Mouse (Mus musculus) myocyte (in vitro differentiated cells): Measurements from ENCODE around the gene Hfe.

Source experiments
- MAX ChIP-seq: IDR thresholded peaks from one replicate; pipeline ENCODE4 v1.6.1; 2011; ENCODE audit warnings: low read depth, mild to moderate bottlenecking, control low read depth
- MYOD1 ChIP-seq, 3 experiments: IDR thresholded peaks; one replicate each; pipeline ENCODE4 v1.6.1; 2011; ENCODE audit warnings: control low read depth in 2 of 3, low read depth in 2 of 3, mild to moderate bottlenecking in 2 of 3, moderate library complexity in 1 of 3; ENCODE audit not compliant: insufficient read length in 2 of 3, control insufficient read depth in 1 of 3
- MYOG ChIP-seq, 3 experiments: IDR thresholded peaks; one replicate each; pipeline ENCODE4 v1.6.1; 2011; ENCODE audit warnings: control low read depth in 2 of 3, low read depth in 2 of 3, mild to moderate bottlenecking in 2 of 3; ENCODE audit not compliant: insufficient read length in 2 of 3, control insufficient read depth in 1 of 3, insufficient read depth in 1 of 3
- POLR2A ChIP-seq: IDR thresholded peaks from one replicate; pipeline ENCODE4 v1.6.1; 2011; ENCODE audit warnings: low read depth, mild to moderate bottlenecking, control low read depth, moderate library complexity; ENCODE audit not compliant: insufficient read length
- TCF12 ChIP-seq: IDR thresholded peaks from one replicate; pipeline ENCODE4 v1.6.1; 2011; ENCODE audit warnings: mild to moderate bottlenecking, control low read depth; ENCODE audit not compliant: poor library complexity, insufficient read depth, severe bottlenecking
- USF1 ChIP-seq: IDR thresholded peaks from one replicate; pipeline ENCODE4 v1.6.1; 2011; ENCODE audit warnings: low read depth, mild to moderate bottlenecking, control low read depth, moderate library complexity

DNA sequence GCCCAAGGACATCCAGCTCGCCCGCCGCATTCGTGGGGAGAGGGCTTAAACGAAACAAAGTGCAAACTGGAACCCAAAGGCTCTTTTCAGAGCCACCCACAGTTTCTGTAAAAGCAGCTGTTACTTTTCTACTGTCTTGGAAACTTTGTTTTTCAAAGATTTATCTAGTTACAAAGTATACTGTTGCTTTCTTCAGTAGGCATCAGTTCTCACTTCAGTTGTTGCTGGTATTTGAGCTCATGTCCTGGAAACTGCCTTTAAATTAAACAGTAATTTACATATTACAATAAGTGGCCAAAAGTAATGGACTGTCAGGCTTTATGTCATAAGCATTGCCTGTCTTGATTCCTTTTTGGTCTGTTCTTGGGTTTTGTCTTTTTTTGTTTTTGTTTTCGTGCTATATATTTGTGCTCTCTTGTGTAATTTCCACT lies 42.1 kb upstream of the Hfe start:
- TF ChIP-seq MYOD1 (IDR thresholded peaks at IDR 0.05; ENCODE audit: control insufficient read depth in 1 of 3, insufficient read length in 2 of 3, low read depth in 2 of 3), result no peak
- TF ChIP-seq POLR2A, result peak; percentile 14
- TF ChIP-seq USF1, result no peak
- TF ChIP-seq TCF12, result no peak
- no peak for TF ChIP-seq MAX
- TF ChIP-seq MYOG (IDR thresholded peaks at IDR 0.05; ENCODE audit: control insufficient read depth in 1 of 3, insufficient read depth in 1 of 3, insufficient read length in 2 of 3, low read depth in 2 of 3), result no peak
